Mouse (Mus musculus) forelimb bud, embryonic 11.5 days (tissue): ENCODE results near the gene Tbc1d14.
A peak's percentile ranks its signal among the peaks of the same experiment; 100 is the strongest.

ENCODE experiments used
- DNase-seq: peaks from one replicate; pipeline ENCODE4 v3.0.0-alpha.2; 2012; ENCODE audit warnings: low read depth, low spot score

Gene Tbc1d14

GRCm38 (mm10) chr5:36593176-36593575, at the start of gene Tbc1d14:
Gene Tbc1d14, minus strand, starts transcription at chr5:36593276.
- no peak for DNase-seq

GRCm38 (mm10) chr5:36625612-36626011, 32.5 kb upstream of the Tbc1d14 start:
- no peak for DNase-seq

GRCm38 (mm10) chr5:36623670-36624069, 30.6 kb upstream of the Tbc1d14 start:
- DNase-seq = no peak

- DNase-seq = no peak
Measured at GRCm38 (mm10) chr5:36621058-36621449, 28.0 kb upstream of the Tbc1d14 start.

GRCm38 (mm10) chr5:36620409-36621057, 27.5 kb upstream of the Tbc1d14 start:
- DNase-seq = no peak

- no peak for DNase-seq
Measured at GRCm38 (mm10) chr5:36618890-36619289, 25.8 kb upstream of the Tbc1d14 start.

GRCm38 (mm10) chr5:36618356-36618755, 25.3 kb upstream of the Tbc1d14 start:
- no peak for DNase-seq

- DNase-seq = no peak
Measured at GRCm38 (mm10) chr5:36614124-36614523, 21.0 kb upstream of the Tbc1d14 start.

GRCm38 (mm10) chr5:36608939-36609499, 15.9 kb upstream of the Tbc1d14 start:
- no peak for DNase-seq

GRCm38 (mm10) chr5:36603031-36603430, 10.0 kb upstream of the Tbc1d14 start:
- DNase-seq = no peak

- DNase-seq = no peak
Measured at GRCm38 (mm10) chr5:36602028-36602427, 9.0 kb upstream of the Tbc1d14 start.

- no peak for DNase-seq
Measured at GRCm38 (mm10) chr5:36601492-36601891, 8.4 kb upstream of the Tbc1d14 start.

GRCm38 (mm10) chr5:36598883-36599282, 5.8 kb upstream of the Tbc1d14 start:
- no peak for DNase-seq

GRCm38 (mm10) chr5:36597653-36598052, 4.6 kb upstream of the Tbc1d14 start:
- DNase-seq = no peak

- no peak for DNase-seq
Measured at GRCm38 (mm10) chr5:36596225-36596624, 3.1 kb upstream of the Tbc1d14 start.

- no peak for DNase-seq
Measured at GRCm38 (mm10) chr5:36595115-36595514, 2.0 kb upstream of the Tbc1d14 start.

- no peak for DNase-seq
Measured at GRCm38 (mm10) chr5:36594344-36594743, 1.3 kb upstream of the Tbc1d14 start.

GRCm38 (mm10) chr5:36590499-36590920, 2.6 kb downstream of the Tbc1d14 start:
- DNase-seq = no peak

- no peak for DNase-seq
Measured at GRCm38 (mm10) chr5:36584299-36584698, 8.8 kb downstream of the Tbc1d14 start.

- peak; percentile 99 for DNase-seq
Measured at GRCm38 (mm10) chr5:36581924-36582642, 11.0 kb downstream of the Tbc1d14 start.

- no peak for DNase-seq
Measured at GRCm38 (mm10) chr5:36581259-36581923, 11.7 kb downstream of the Tbc1d14 start.

GRCm38 (mm10) chr5:36579967-36580366, 13.1 kb downstream of the Tbc1d14 start:
- DNase-seq = no peak
